Mouse (Mus musculus) G1E (cell line): ENCODE measurements around the gene Grifin. TPM values are rescaled to one million over a fixed set of nuclear protein-coding genes. Genes with fewer than 3 reads are reported as not detected.
A peak's percentile ranks its signal among the peaks of the same experiment; 100 is the strongest.

Experiments used
- ATAC-seq: 2 replicates; pipeline ENCODE4 v1.8.0; 2016; ENCODE audit warnings: mild to moderate bottlenecking; ENCODE audit not compliant: insufficient number of reproducible peaks, poor library complexity, low FRiP score, severe bottlenecking; ENCODE audit errors: extremely low read depth
- DNase-seq: peaks from one replicate; pipeline ENCODE4 v3.0.0; 2012; ENCODE audit warnings: low spot score
- H3K27me3 ChIP-seq: 2 replicates; pipeline ENCODE4 v1.6.1; 2012; ENCODE audit warnings: mild to moderate bottlenecking, low read length, inconsistent platforms; ENCODE audit not compliant: insufficient read depth
- H3K36me3 ChIP-seq: replicated peaks from 2 replicates; pipeline ENCODE3; 2012; ENCODE audit warnings: mild to moderate bottlenecking, inconsistent platforms
- H3K4me1 ChIP-seq: 2 replicates; pipeline ENCODE4 v1.6.1; 2012; ENCODE audit warnings: low read depth, low read length, inconsistent platforms, mixed read lengths; ENCODE audit not compliant: insufficient read depth
- H3K4me3 ChIP-seq: 2 replicates; pipeline ENCODE4 v1.5.1; 2012; ENCODE audit warnings: low read depth, mild to moderate bottlenecking, inconsistent platforms, low read length, moderate library complexity, mixed read lengths
- H3K9me3 ChIP-seq: replicated peaks from 2 replicates; pipeline ENCODE4 v1.6.1; 2012; ENCODE audit warnings: inconsistent platforms
- CTCF ChIP-seq: IDR thresholded peaks from 2 replicates; pipeline ENCODE4 v1.5.1; 2012; ENCODE audit warnings: low read depth, low read length, inconsistent platforms, mixed read lengths
- GATA1 ChIP-seq: IDR thresholded peaks from 2 replicates; pipeline ENCODE4 v1.6.1; 2012; ENCODE audit warnings: borderline replicate concordance, low read length, inconsistent platforms, mixed read lengths
- GATA2 ChIP-seq: IDR thresholded peaks from 2 replicates; pipeline ENCODE4 v1.6.1; 2012; ENCODE audit warnings: low read depth, low read length, inconsistent platforms, borderline replicate concordance
- POLR2AphosphoS5 ChIP-seq: IDR thresholded peaks from 2 replicates; pipeline ENCODE4 v1.6.1; 2012; ENCODE audit warnings: low read depth, low read length, inconsistent platforms; ENCODE audit not compliant: insufficient replicate concordance
- TAL1 ChIP-seq: conservative IDR thresholded peaks from 2 replicates; pipeline ENCODE4 v1.6.1; 2012; ENCODE audit warnings: low read depth, low read length, inconsistent platforms, mixed read lengths
- polyA plus RNA-seq: library from polyadenylated mRNA; stranded (reverse); fragments of >175 nt; gene quantifications from 2 replicates; pipeline ENCODE4 v1.2.3, GENCODE M21; 2012
- total RNA-seq, 2 experiments: library from RNA; stranded (forward) in 1 of 2; stranded (reverse) in 1 of 2; fragments of 200-1000 nt in 1 of 2; fragments of >200 nt in 1 of 2; fragmentation: Nextera tagmentation in 1 of 2; gene quantifications; 2 replicates each; pipeline ENCODE4 v1.2.3; 2014 to 2017

Grifin gene
- total and polyA plus RNA-seq, 3 experiments, result not detected

DNA sequence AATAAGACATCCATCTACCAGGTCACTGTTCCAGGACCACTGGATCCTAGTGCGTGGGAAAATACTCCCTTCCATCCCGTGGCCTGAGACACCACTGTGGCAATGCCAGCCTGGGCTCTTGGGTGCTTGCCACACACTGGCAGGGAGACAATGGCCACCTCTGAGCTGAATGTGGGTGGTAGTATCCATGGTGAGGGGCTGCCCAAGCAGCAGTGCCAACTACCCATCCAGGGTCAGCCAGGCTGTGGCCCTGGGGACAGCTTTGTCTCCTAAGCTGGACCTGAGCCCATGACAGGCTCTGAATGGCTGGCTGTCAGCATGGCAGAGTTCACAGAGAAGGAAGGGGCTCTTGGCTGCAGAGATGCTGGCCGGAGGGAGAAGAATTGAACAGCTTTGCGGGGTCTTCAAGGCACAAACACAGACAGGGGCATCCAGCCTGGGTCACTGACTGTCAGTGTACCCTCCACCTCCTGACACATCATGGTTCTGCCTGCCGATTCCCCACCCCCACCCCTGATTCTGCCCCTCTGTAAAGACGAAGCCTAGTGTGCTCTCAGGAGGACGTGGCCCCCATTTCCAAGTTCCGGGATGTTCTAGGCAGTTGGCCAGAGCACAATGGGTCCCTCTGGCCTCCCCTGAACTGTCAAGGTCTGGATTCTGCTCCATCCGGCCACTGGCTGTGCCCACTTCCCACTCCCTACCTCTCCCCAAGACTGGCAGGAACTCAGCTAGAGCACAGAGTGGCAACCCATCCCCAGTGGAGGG lies 21.9 kb downstream of the Grifin start:
- no peak for ATAC-seq
- no peaks in the 10 kb centered on the region for H3K36me3 ChIP-seq
- H3K9me3 ChIP-seq, result no peaks in the 10 kb centered on the region
- H3K4me3 ChIP-seq, result no peak overlapping the region
- TF ChIP-seq GATA2 (no peak), CTCF (no peak), POLR2AphosphoS5 (no peak), TAL1 (no peak), GATA1 (no peak)
- DNase-seq, result no peak
- H3K4me1 ChIP-seq, result peaks cover 5% of the 10 kb centered on the region; the same call in 1 of the 2 replicates
- peaks cover 13% of the 10 kb centered on the region for H3K27me3 ChIP-seq

DNA sequence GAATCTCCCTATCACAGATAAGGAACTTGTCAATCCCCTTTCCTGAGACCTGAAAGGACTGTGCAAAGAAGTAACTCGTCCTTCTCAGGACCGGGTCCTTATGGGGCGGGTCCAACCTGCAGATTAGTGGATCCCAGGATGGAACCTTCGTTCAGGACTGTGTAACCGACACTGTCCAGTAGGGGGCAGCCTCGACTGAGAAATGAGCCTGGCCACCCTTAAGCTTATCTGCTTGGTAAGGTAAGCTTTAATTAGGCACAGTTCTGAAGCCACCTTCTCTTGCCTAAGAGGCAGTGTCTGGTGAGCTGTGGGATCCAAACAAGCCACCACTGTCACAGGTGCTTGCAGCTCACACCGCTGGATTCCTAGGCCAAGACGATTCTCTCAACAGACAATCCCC lies 24.8 kb downstream of the Grifin start:
- H3K9me3 ChIP-seq, result no peaks in the 10 kb centered on the region
- DNase-seq, result peak; percentile 46

GRCm38 (mm10) chr5:140538111-140538683 lies 26.7 kb downstream of the Grifin start:
- Histone ChIP-seq H3K4me3 (no peak overlapping the region), H3K9me3 (peaks cover 2% of the 10 kb centered on the region; the same call in 1 of the 2 replicates), H3K27me3 (peaks cover 17% of the 10 kb centered on the region), H3K36me3 (no peaks in the 10 kb centered on the region), H3K4me1 (peaks cover 7% of the 10 kb centered on the region; the same call in 1 of the 2 replicates)
- TF ChIP-seq GATA1, result no peak
- TF ChIP-seq GATA2, result no peak
- TF ChIP-seq POLR2AphosphoS5, result no peak
- TF ChIP-seq TAL1, result no peak
- no peak for TF ChIP-seq CTCF
- DNase-seq (no peak), ATAC-seq (no peak)

More for the DNA sequence above, 24.8 kb downstream of the Grifin start:
- 0 out of 2 replicates have a peak, but pooled peaks have one; percentile 45 for ATAC-seq
- no peak overlapping the region for H3K4me3 ChIP-seq
- H3K36me3 ChIP-seq, result no peaks in the 10 kb centered on the region
- peaks cover 17% of the 10 kb centered on the region for H3K27me3 ChIP-seq
- H3K4me1 ChIP-seq, result peaks cover 7% of the 10 kb centered on the region; the same call in 1 of the 2 replicates
- TF ChIP-seq GATA1 (no peak), TAL1 (no peak), POLR2AphosphoS5 (no peak), CTCF (peak; percentile 83), GATA2 (no peak)

GRCm38 (mm10) chr5:140526754-140527153 lies 38.1 kb downstream of the Grifin start:
- Histone ChIP-seq H3K36me3 (no peaks in the 10 kb centered on the region), H3K27me3 (no peaks in the 10 kb centered on the region; the same call in 1 of the 2 replicates), H3K4me3 (no peak overlapping the region), H3K4me1 (no peaks in the 10 kb centered on the region), H3K9me3 (no peaks in the 10 kb centered on the region)
- DNase-seq, result no peak
- no peak for ATAC-seq
- TF ChIP-seq GATA2, result no peak
- no peak for TF ChIP-seq TAL1
- TF ChIP-seq POLR2AphosphoS5, result no peak
- TF ChIP-seq CTCF, result no peak
- TF ChIP-seq GATA1, result no peak

- Histone ChIP-seq H3K36me3 (no peaks in the 10 kb centered on the region), H3K4me3 (no peak overlapping the region), H3K27me3 (peaks cover 15% of the 10 kb centered on the region), H3K9me3 (no peaks in the 10 kb centered on the region), H3K4me1 (no peaks in the 10 kb centered on the region)
- TF ChIP-seq TAL1, result no peak
- TF ChIP-seq CTCF, result no peak
- no peak for TF ChIP-seq POLR2AphosphoS5
- TF ChIP-seq GATA2, result no peak
- no peak for TF ChIP-seq GATA1
- DNase-seq (no peak), ATAC-seq (no peak)
Measured at GRCm38 (mm10) chr5:140521196-140521595, 43.7 kb downstream of the Grifin start.

DNA sequence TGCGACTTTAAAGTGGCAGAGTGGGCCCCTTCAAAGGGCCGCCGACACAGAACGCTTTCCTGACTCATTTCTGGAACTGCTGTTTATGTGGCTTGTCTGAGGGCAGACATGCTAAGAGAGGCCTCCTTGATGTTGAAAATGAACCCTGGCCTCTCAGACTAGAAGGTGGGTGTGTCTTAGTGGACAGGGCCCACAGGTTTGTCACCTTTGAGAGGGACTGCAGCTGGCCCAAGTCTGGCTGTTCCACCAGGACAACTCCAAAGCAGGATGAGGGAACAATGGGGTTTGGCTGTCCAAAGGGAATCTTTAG lies 47.0 kb downstream of the Grifin start:
- no peaks in the 10 kb centered on the region for H3K9me3 ChIP-seq
- H3K27me3 ChIP-seq, result peaks cover 15% of the 10 kb centered on the region
- no peak for DNase-seq
- H3K36me3 ChIP-seq, result no peaks in the 10 kb centered on the region
- H3K4me1 ChIP-seq, result 0 out of 2 replicates have a peak, but pooled peaks cover 2% of the 10 kb centered on the region
- H3K4me3 ChIP-seq, result no peak overlapping the region
- no peak for ATAC-seq
- no peak for TF ChIP-seq CTCF
- TF ChIP-seq TAL1, result no peak
- TF ChIP-seq GATA2, result no peak
- TF ChIP-seq GATA1, result no peak
- TF ChIP-seq POLR2AphosphoS5, result no peak
